Mouse (Mus musculus) embryonic stem cell, embryonic (primary cell): ENCODE measurements around the gene Rhoj.
"Not testable (repeated sequence)": the region's sequence is repeated elsewhere in the genome, so short reads cannot be mapped to it uniquely, and the experiment has no call there.

Experiments
- CTCF ChIA-PET, 4 experiments: fragments of 300-600 bp in 2 of 4; fragments of 350-600 bp in 2 of 4; sonication (Branson Sonifier 250); formaldehyde crosslinking; loops; one replicate each; lab custom pipeline; 2022; ENCODE audit warnings: inconsistent platforms in 2 of 4; lab: Charles Lee
- POLR2A ChIA-PET, 4 experiments: fragments of 300-600 bp in 2 of 4; fragments of 350-600 bp in 2 of 4; sonication (Branson Sonifier 250); formaldehyde crosslinking; loops; one replicate each; lab custom pipeline; 2022; ENCODE audit warnings: antibody characterized with exemption in 4 of 4, inconsistent platforms in 1 of 4; lab: Charles Lee

Gene Rhoj

GRCm38 (mm10) chr12:75429685-75430396 is 121.7 kb downstream of the Rhoj start:
- POLR2A ChIA-PET: interaction anchor here in 1 of 4 experiments (0.6 kb wide), 1 partner anchor 271 kb away, joined by 3 read pairs; no protein-coding TSS in a partner anchor
- CTCF ChIA-PET: no interaction called here

- CTCF ChIA-PET: not testable (repeated sequence)
- POLR2A ChIA-PET: interaction anchor here in 2 of 4 experiments (0.8 to 1.2 kb wide), 3 partner anchors 16 to 237 kb away, joined by 3 to 4 read pairs (median 3); partner anchors contain the start of gene Wdr89 (in 1 of the 2)
Observed at GRCm38 (mm10) chr12:75432400-75432799, 124.3 kb downstream of the Rhoj start.

- CTCF ChIA-PET: no interaction called here
Observed at GRCm38 (mm10) chr12:75446245-75446644, 138.1 kb downstream of the Rhoj start.

DNA sequence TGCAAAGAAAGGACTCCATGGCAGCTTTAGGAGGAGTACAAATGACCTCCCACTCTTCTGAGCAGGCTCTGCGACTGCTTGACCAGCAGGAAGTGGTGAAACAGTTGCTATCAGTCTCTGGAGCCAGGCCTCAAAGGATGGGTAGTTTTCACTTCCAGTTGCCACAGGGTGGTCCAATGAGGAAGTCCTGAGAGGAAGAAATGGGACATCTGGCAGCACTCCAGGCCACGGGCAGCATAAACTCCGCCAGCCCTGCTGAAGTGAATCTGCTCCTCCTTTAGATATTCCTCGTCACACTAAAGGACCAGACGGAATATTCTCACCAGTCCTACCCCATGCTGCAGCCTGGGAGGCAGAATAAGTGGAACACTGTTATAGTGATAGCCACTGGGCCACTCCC is 140.8 kb downstream of the Rhoj start:
- POLR2A ChIA-PET: interaction anchor here in 1 of 4 experiments (0.7 kb wide), 1 partner anchor 8 kb away, joined by 3 read pairs; no protein-coding TSS in a partner anchor

More at GRCm38 (mm10) chr12:75446245-75446644, 138.1 kb downstream of the Rhoj start:
- POLR2A ChIA-PET: no interaction called here

DNA sequence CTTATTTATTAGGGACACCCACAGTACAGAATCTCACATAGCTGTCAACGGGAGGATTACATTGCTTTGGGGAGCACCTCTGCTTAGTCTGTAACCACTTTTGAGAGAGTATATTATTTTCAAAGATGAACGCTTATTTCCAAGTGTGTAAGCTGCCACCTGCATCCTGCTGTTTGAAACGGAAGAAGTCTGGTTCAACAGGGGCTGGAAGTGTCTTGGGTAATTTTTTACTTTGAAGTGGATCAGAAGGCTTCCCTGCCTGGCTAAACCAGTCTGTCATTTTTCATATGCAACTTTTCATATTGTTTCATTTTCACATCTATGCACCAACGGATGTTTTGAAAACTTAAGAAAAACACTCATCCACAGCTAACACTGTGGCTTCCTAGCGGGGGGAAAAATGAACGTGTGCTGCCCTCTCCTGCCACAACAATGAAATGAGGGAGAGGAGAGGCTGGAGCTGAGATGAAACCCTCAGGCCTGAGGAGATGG is 141.4 kb downstream of the Rhoj start:
- CTCF ChIA-PET: interaction anchor here in 1 of 4 experiments (1.1 to 1.2 kb wide), 2 partner anchors 46 to 1133 kb away, joined by 3 read pairs; no protein-coding TSS in a partner anchor
- POLR2A ChIA-PET: interaction anchor here in 2 of 4 experiments (0.7 to 1.3 kb wide), 6 partner anchors 14 to 1168 kb away, joined by 3 to 4 read pairs (median 3); partner anchors contain the start of gene Ppp2r5e (in 1 of the 2)

More for the DNA sequence above, 140.8 kb downstream of the Rhoj start:
- CTCF ChIA-PET: no interaction called here

DNA sequence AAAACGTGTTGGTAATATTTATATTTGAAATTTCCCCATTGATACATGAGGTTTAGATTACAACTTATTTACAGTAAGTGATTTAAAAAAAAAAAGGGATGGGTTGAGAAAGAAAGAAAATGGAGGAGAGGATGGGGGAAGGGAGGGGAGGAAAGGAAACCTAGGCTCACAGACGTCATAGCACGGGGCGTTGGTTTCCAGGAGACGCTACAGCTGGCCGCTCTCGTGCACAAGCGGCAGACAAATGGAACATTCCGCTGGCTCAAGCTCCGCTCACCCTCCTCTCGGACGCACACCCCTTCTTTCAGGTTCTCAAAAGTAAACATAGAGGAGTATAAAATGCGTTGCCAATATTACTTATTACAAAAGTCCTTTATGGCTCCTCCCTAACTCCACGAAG is 141.9 kb downstream of the Rhoj start:
- ChIA-PET CTCF (interaction anchor here in 2 of 4 experiments (0.7 to 1.2 kb wide), 3 partner anchors 47 to 1133 kb away, joined by 3 to 5 read pairs (median 3); no protein-coding TSS in a partner anchor), POLR2A (interaction anchor here in 2 of 4 experiments (0.7 to 1.3 kb wide), 6 partner anchors 13 to 1169 kb away, joined by 3 to 4 read pairs (median 3); partner anchors contain the start of gene Ppp2r5e (in 1 of the 2))

DNA sequence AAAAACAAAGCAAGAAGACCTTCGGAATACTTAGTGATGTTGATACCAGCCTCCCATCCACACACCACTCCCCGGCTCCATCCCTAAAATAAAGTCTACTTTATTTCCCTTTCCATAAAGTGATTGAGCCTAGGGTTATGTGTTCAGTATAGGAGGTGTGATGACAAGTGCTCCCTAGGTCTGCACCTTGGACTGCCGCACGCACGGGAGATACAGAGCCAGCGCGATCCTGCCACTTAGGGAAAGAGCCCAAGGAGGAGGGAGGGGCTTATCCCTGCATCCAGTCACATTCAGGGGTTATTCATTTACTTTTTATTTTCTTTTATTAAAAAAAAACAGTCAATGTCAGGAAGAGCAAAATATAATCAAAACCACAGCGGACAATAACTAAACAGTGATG is 142.5 kb downstream of the Rhoj start:
- POLR2A ChIA-PET: interaction anchor here in 2 of 4 experiments (1.1 to 1.3 kb wide), 3 partner anchors 13 to 64 kb away, joined by 3 to 4 read pairs (median 4); no protein-coding TSS in a partner anchor
- CTCF ChIA-PET: interaction anchor here in 2 of 4 experiments (0.7 kb wide), 2 partner anchors 20 to 120 kb away, joined by 3 to 5 read pairs; no protein-coding TSS in a partner anchor
